Mouse (Mus musculus): Measurements from ENCODE around the gene Clec16a.

Clec16a gene

DNA sequence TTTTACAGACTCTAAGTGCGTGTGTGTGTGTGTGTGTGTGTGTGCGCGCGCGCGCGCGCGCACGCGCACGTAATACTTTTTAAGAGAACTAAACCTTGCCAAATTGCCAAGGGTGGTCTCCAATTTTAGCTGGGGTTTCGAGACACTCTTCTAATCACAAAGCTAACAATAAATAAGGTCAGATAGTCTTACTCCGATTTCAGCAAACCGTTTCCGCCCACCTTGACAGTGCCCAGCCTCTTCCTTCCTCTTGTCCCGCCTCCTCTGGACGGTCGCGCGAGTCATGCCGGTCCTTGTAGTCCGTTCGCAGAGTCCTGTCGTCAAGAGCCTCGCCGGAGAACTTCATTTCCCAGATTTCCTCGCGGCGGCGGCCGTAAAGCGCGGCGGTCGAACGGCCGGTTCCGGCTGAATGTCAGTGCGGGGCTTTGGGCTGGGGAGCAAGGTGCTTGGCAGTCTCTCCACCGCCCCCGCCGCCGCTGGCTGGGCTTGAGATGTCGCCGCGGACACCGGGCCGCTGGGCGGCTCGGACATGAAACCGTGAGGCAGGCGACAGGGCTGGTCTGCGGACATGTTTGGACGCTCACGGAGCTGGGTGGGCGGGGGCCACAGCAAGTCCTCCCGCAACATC, at the start of gene Clec16a:
Clec16a (plus strand) TSS at position 345 of the 628 bp plus-strand sequence.
- DNase-seq: peak; percentile 97

DNA sequence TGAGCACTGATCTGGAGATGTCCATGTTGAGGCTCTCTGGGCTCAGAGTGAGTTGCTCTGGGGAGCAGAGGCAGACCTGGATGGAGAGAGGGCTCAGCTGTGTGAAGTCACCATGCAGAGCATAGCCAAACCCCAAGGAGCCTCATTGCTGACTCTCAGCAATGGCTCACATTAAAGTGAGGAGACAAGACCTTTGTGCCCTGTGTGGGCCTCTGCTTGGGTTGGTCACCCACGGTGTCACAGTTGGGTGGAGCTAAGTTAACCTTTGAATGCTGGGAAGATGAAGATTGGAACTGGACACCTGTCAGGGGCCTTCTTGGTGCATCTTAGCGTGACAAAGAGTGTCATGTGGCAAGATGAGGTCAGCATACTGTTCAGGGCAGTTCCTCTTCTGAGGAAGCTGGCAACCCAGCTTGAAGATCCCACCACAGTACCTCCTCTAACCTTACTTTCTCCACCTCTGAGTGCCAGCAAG, 49.3 kb upstream of the Clec16a start:
- peak; percentile 34 for DNase-seq

DNA sequence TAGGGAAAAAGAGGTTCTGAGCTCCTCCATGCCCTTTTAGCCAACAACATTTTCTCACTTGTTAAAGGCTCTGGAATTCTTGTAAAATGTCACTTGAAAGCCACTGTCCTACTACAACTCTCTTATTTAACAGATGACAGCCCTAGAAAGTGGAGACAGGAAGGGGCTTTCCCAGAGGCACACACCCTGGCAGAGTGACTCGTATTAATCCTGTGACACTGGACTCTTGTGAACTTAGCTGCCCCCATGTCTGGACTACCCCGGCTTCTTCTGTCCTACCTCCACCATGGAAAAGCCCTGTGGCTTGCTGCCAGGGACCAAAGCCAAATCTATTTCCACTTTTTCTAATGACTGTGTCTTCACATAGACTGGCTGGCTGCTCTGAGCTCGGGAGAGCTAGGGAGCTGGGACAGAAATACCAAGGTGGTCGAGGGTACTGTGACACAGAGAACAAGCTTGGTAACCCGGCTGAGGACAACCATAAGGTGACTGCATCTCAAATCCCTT, 47.0 kb upstream of the Clec16a start:
- peak; percentile 67 for DNase-seq

DNA sequence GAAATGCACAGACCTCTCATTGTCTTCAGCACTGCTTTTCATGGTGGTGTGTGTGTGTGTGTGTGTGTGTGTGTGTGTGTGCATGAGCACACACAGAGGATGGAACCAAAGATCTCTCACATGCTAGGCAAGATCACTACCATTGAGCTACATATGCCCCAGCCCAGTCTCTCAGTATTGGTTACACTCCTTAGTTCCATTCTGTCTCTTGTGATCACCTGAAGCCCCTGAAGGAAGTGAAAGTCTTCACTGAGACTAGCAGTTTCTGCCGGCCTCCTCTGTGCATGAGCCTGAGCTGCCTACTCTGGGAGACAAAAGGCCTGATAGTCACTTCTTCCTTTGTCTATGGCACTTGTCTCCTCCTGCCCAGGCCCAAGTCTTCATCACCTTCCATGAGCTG, 46.0 kb upstream of the Clec16a start:
- DNase-seq: no peak

DNA sequence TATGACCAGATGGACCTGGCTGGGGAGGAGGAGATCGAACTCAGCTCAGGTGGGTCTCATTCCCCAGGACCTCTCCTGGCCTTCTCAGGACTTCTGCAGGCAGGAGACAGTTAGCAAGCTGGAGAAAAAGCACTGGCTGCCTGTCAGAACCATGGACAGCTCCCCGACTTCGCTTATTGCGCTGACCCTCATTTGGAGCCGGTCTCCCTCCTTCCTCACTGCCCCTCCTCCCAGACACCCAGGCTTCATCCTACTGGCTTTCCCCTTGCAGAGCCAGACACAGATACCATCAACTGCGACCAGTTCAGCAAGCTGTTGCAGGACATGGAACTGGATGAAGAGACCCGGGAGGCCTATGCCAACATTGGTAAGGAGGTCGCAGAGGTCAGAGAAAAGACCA, 43.3 kb upstream of the Clec16a start:
- peak; percentile 86 for DNase-seq

DNA sequence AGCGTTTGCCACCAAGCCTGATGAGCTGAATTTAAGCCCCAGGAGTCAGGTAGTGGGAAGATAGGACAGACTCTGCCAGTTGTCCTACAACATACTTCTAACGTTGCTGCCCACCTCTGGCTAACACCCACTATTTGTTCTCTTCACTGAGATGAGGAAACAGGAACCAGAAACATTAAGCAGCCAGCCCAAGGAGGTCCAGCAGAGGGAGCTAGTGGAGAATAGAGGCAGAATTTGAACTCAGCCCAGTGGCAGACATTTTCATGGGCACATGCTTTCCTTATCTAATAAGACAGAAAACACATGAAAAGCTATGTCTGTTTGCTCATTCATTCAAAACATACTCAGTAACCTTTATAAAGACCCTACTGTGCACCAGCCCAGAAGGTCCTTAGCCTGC, 42.1 kb upstream of the Clec16a start:
- no peak for DNase-seq

DNA sequence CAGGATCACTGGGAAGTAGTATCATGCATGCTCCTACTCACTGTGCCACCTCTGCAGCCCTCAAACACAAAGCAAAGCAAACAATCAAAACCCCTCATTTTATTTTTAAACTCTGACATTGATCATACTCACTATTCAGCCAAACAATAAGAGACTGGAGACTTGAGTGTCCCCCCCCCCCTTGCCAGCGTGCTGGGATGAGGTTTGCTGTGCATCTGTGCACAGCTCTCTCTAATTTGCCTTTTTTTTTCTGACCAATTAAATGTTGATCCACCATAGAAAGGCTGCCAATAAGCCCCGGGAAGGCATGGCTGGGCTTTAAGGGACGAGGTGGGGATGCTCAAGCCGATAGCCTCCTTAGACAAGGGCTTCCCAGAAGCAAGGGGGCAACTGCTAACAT, 37.7 kb upstream of the Clec16a start:
- DNase-seq: no peak

DNA sequence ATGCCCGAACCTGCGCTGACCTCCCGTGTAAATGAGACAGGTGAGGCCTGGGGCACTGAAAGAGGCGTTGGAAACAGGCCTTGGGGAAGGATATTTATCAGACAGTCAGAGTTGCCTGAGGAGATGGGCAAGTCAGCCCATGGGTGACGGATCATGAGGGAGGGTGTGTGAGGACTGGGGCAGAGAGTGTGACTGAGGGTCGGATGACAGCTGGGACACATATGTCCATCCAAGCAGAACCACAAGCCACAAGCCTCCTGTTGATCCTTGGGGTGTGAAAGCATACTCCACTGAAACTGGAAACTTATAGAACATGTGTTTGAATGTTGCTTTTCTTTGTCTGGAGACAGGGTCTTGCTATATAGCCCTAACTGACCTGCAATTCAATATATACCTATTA, 36.4 kb upstream of the Clec16a start:
- DNase-seq: no peak

DNA sequence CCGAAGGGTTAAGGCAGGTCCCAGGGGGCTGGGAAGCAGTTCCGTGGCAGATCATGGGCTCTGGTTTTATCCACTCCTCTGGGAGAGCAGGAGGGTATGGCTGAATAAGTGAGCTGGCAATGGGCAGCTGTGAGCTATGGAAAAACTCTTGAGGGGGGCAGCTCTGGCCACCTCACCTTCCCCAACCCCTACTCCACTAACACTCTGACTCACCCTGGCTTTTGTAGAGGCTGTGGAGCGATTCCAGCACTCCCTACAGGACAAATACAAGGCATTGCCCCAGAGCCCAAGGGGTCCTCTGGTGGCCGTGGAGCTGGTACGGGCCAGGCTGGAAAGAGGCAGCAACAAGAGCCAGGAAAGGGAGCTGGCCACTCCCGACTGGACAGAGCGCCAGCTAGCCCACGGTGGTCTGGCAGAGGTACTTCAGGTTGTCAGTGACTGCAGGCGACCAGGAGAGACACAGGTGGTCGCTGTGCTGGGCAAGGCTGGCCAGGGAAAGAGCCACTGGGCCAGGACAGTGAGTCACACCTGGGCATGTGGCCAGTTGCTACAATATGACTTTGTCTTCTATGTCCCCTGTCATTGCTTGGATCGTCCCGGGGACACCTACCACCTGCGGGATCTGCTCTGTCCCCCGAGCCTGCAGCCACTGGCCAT, 34.5 kb upstream of the Clec16a start:
- DNase-seq: no peak

DNA sequence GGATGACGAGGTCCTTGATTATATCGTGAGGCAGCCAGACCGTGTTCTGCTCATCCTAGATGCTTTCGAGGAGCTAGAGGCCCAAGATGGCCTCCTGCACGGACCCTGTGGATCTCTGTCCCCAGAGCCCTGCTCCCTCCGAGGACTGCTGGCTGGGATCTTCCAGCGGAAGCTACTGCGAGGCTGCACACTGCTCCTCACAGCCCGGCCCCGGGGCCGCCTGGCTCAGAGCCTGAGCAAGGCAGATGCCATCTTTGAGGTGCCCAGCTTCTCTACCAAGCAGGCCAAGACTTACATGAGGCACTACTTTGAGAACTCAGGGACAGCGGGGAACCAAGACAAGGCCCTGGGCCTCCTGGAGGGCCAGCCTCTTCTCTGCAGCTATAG, 34.0 kb upstream of the Clec16a start:
- DNase-seq: no peak

DNA sequence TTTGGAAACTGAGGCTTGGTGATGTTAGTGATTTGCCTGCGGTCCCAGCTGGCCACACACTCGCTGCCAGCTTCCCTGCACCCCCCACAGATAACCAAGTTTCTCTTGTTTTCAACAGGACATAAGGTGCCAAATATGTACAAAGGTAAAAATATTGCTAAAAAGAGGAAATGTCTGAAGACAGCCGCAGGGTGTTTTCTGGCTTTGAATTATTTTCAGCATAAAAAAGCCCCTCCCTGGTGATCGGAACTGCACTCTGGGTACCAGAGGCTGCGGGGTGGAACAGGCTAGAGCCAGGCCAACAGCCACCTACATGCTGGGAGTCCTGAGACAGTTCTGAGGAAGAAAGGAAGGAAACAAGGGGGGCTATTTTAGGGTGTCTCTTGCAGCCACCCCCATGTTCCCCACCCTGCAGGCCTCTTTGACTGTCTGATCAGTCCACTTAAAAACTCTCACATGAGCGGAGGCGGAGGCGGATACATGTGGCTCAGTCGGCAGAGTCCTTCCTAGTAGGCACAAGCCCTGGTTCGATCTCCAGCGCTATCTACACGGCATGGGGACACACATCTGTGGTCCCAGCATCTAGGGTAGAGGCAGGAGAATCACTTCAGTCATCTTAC, 29.1 kb upstream of the Clec16a start:
- DNase-seq: no peak

DNA sequence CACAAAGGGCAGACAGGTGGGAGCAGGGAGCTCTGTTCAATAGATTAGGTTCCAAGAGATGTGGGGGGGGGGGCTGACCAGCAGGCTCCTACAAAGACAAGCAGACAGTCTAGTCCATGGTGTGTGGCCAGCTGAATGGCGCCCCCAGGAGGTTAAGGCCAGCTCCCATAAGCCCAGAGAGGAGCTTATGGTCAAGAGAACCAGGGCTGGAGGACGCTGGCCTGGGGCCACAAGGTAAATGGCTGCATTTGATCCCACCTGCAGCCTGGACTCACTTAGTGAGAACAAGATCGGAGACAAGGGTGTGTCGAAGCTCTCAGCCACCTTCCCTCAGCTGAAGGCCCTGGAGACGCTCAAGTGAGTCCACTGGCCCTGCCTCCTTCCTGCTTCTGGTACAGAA, 27.1 kb upstream of the Clec16a start:
- DNase-seq: no peak

DNA sequence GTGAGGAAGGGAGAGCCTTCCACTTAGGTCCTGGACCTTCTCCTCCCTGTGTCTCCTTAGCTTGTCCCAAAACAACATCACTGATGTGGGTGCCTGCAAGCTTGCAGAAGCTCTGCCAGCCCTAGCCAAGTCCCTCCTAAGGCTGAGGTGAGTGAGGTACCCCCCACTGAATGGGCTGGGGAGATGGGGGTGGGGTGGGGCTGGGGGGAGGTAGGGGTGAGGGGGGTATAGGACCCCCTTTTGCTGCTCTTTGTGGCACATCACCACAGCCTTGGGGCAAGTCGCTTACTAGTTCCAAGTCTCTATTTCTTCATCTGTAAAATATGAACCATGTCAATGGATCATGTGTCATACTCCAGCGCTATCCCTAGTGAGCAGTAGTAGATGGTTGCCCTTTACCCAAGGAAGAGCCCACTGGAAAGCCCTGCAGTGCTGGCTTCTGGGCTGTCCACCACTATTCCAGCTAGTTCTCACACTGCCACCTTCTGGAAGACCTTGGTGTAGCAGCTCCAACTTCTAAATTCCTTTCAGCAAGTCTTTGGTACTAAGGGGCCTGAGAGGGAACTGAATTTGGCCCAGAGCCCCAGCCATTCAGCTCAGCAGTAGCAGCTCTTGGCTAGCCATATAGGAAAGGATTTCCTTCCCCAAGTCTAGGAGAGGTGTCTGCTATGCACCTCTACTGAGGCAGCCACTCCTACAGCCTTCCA, 24.1 kb upstream of the Clec16a start:
- DNase-seq: peak; percentile 91

DNA sequence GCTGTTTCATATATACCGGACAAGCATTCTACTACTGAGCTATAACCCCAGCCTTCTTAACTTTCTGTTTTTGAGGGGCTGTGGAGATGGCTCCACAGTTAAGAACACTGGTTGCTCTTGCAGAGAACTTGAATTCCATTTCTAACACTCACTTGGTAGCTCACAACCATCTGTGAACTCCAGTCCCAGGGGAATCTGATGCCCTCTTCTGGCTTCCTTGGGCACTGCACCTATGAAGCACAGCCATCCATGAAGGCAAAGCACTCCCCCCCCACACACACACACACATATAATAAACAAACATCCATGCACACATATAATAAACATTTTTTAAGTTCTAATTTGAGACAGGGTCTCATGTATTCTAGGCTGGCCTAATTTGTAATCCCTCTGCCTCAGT, 22.3 kb upstream of the Clec16a start:
- DNase-seq: peak; percentile 85

DNA sequence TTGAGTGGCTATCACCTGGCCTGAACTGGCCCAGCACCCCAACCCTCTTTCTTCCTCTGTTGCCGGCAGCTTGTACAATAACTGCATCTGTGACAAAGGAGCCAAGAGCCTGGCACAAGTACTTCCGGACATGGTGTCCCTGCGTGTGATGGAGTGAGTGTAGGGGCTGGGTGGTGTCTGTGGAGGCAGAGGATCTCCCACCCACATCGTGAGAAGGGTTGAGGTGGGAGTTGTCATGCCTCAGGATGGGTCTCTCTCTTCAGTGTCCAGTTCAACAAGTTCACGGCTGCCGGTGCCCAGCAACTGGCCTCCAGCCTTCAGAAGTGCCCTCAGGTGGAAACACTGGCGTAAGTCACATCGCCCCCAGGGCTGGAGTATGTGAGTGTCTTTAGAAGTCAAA, 21.5 kb upstream of the Clec16a start:
- DNase-seq: no peak

DNA sequence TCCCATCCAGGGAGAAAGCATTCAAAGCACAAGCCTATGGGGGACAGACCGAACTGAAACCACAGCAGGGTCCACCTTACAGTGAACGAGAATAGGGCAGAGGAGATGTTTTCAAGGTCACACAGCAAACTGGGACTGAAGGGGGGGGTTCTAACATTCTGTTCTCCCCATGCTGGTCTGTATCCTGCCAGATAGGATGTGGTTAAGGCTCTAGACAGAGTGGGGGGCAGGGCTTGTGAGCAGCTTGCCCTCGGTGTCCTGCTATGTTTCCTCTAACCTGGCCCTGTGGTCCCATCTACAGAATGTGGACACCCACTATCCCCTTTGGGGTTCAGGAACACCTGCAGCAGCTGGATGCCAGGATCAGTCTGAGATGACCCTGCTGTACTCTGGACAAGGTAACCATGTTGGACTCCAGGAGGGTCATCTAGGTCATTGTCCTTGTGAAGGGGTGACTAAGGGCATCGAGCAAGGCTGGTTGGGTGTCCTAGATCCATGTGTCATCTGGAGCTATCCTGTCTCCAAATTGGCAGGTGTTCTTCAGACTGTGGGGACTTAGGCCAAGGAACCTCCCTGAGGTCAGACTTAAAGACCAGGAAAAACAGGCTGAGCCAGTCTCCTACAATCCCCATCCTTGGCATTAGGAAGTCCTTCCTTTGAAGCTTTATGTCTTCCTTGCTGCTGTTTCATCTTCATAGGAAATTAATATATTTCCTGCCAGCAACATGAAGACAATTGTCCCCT, 20.1 kb upstream of the Clec16a start:
- DNase-seq: no peak

DNA sequence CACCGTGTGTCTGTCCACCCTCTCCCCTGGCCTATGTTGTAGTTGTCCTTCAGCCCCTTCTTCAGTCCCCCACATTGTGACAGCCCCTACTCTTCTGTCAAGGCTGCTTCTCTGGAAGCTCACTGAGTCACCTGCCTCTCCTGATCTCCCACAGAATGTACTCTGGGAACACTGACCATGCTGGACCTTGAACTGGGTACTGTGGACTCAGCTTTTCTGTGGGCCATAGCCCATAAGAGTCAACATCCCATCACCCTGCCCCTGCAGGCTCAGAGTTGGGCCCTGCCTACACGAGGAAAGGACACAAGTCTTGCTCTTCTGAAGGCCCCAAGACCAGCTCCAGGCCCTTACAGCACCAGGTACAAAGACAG, 19.5 kb upstream of the Clec16a start:
- DNase-seq: no peak

DNA sequence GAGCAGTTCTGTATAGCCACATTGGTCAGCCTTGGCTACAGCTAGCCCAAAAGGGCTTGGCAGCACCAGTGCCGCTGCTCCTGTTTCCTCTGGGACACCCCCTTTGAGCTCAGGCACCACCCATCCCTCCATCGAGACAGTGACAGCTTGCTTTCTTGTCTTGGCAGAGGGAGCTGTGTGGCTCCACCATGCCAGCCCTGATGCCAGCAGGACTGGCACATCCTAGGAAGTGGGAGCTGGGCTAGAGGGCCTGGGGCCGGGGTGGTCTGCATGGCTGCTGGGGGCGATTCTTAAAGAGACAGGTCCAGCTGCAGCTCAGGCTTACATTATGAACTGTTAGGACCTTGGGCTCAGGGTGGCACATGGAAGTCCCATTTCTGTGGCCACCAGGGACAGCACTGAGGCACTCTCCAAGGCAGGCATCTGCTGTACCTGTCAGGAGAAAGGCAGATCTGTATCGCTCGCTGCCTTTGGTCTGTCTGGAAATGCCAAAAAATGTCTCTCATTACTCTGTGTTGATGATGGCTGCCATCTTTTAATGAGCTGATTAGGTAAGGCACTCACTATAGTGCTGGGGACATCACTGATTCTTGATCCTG, 18.0 kb upstream of the Clec16a start:
- no peak for DNase-seq

DNA sequence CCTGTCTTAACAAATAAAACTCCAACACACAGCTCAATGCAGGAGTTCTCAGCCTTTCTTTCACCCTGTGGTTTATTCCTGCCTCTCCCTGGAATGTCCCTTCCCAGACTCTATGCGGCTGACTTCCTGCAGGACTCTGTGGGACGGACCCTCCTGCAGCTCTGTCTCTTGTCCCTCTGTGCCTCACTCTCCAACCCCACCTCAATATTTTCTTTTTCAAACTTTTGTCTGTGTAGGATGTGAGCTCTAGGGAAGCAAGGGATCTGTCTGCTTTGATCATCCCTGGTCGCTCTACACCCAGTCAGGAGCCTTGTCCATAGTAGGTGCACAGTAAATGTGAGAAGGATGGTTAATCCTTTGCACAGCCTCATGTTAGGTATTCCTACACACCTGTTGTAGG, 16.8 kb upstream of the Clec16a start:
- no peak for DNase-seq

DNA sequence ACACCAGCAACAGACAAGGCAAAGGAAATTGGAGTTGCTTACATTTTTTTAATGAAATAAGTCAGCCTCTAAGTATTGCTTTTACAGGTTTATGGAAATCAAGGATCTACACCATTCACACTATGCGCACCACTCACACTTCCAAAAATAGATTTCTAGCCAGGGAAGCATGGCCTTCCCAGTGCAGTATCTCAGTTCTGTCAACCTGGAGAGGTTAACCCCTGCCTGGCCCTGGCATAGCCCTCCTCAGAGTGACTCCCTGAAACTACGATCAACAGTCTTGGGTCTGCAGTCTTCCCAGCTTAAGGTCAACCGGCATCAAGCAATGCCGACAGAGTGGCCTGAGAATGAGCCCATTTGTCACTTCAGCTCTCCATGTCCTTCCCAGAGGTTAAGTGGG, 15.0 kb upstream of the Clec16a start:
- DNase-seq: no peak

DNA sequence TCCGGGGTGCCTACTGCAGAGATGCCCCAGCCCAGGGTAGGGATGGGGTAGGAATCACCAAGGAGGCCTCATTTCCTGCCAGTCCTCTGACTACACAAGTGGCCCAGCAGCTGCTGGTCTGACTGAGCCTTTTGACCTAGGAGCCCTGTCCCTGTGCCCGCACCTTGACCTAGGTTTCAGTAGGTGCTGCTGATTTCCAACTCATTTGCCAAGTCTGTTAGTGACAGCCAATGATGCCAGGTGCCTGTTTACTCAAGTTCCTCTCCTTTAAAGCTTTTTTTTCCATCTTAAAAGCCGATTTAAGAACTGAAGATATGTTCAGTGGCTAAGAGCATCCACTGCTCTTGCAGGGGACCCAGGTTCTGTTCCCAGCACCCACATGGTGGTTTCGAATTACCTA, 11.4 kb upstream of the Clec16a start:
- no peak for DNase-seq

DNA sequence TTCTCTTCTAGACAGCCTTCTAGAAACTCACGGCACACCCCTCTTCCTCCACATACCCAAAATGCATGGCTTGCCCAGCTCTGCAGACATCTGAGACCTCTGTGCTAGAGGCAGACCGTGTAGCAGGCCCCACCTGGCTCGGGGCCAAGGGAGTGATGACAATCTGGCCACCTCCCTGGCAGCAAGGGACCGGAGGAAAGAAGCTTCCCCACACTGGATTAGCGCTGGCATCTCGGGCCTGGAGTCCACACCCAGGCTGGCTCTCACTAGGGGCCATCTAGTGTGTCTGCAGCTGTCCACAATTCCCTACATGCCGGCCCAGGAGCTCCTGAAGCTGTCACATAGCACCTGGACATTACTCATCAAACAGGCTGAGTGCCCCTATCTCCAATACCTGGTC, 10.6 kb upstream of the Clec16a start:
- peak; percentile 33 for DNase-seq

DNA sequence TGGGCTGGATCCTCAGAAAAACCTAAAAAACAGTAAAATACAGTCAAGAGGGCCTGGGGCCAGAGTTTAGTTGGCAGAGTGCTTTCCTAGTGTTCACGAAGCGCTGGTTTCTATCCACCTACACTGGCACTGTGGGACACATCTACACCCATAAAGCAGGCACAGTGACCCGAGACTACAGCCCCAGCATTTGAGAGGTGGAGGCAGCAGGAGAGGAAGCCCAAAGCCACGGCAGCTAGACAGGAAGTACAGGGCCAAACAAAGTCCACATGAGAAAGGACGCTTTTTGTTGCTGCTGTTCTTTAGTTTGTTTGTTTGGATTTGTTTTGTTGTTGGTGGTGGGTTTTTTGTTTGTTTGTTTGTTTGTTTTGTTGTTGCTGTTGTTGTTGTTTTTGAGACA, 8.8 kb upstream of the Clec16a start:
- DNase-seq: no peak
